Mouse (Mus musculus) MEL (cell line): ENCODE measurements around the gene Gm5580.

Experiments used
- CHD2 ChIP-seq: IDR thresholded peaks from 2 replicates; pipeline ENCODE4 v1.6.1; 2011; ENCODE audit warnings: low read length, improper control_type of control experiment
- CTCF ChIP-seq, 3 experiments: IDR thresholded peaks in 2 of 3; conservative IDR thresholded peaks in 1 of 3; 2 replicates each; pipeline ENCODE4 v1.5.1; 2011 to 2012; ENCODE audit warnings: low read length in 3 of 3, low read depth in 2 of 3, mild to moderate bottlenecking in 2 of 3, improper control_type of control experiment in 1 of 3, inconsistent platforms in 1 of 3, mixed read lengths in 1 of 3, moderate library complexity in 1 of 3; ENCODE audit not compliant: control insufficient read depth in 1 of 3, insufficient read depth in 1 of 3, poor library complexity in 1 of 3, severe bottlenecking in 1 of 3

DNA sequence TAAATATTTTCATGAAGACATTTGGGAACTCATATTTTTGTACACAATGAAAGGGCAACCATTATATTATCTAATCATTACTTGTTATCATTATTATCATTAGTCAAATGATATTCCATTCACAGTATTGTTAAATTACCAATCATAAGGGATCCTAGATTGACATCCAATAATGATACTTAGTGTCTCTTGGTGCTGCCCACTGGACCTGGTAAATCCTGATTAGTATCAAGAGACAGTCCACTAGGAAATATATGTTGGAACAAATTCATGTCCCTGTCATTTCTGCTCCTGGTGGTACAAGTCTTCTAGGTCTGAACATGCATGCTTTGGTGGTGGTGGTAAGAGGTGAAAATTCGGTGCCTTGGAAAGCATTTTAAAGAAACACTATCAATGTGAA, 12.8 kb upstream of the Gm5580 start, which contains the start of gene Olfr213:
- TF ChIP-seq CTCF (IDR thresholded peaks at IDR 0.05 in 2 of 3, conservative IDR thresholded peaks at IDR 0.05 in 1 of 3; ENCODE audit: control insufficient read depth in 1 of 3, insufficient read depth in 1 of 3, low read depth in 2 of 3, low read length in 3 of 3, poor library complexity in 1 of 3, severe bottlenecking in 1 of 3) (no peak), CHD2 (no peak)
